Mouse (Mus musculus): Measurements from ENCODE around the gene Slc47a2. TPM values are rescaled to one million over a fixed set of nuclear protein-coding genes. Genes with fewer than 3 reads are reported as not detected.
A peak's percentile ranks its signal among the peaks of the same experiment; 100 is the strongest.

The Slc47a2 gene
- polyA plus RNA-seq, 1 experiment from 2014 or later = not detected

DNA sequence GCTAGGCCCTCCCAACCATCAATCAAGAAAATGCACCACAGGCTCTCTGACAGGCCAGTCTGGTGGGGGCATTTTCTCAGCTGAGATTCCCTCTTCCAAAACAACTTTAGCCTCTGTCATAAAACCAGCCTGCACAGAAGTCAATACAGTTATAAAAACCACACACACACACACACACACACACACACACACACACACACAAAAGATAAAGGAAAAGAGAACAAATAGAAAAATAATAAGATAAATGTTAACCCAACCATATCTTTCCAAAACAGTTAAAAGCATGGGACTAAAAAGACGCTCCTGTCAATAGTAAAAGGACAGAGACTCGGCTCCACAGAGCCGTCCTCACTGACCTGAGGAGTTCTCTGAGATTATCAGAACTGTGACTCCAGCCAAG lies 66.2 kb downstream of the Slc47a2 start:
- no peak overlapping the region for H3K27ac ChIP-seq (replicated peaks)
- no peaks in the 10 kb centered on the region for H3K4me1 ChIP-seq
- WGBS = 70% methylated on average over 3 of the region's 3 CpGs
- no peaks in the 10 kb centered on the region for H3K9me3 ChIP-seq (replicated peaks)
- no peak overlapping the region for H3K9ac ChIP-seq (replicated peaks)
- H3K4me3 ChIP-seq (replicated peaks) = no peak overlapping the region
- no peaks in the 10 kb centered on the region for H3K27me3 ChIP-seq (replicated peaks)
- no peak for ATAC-seq (ENCODE audit: low FRiP score)
- H3K4me2 ChIP-seq = no peak overlapping the region
- H3K36me3 ChIP-seq = no peaks in the 10 kb centered on the region

DNA sequence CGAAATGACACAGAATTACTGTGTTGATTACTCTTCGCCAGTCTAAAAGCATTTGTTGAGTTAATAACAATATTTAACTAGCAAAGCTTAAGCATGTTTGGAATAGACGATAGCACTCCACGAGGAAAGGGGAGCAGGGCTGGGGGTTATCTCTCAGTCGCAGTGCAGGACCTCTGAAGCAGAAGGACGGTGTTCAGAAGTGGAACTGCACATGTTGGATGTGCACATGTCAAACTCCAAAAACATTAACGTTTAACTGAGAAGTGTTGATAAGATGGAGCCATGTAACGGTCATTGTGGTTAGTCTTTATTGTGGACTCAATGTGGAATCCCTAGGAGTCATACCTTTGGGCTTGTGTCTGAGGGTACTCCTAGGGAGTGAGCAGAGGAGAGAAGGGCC lies 67.6 kb downstream of the Slc47a2 start:
- no peaks in the 10 kb centered on the region for H3K9me3 ChIP-seq (replicated peaks)
- no peak overlapping the region for H3K9ac ChIP-seq (replicated peaks)
- H3K36me3 ChIP-seq = no peaks in the 10 kb centered on the region
- H3K27ac ChIP-seq (replicated peaks) = no peak overlapping the region
- H3K27me3 ChIP-seq (replicated peaks) = no peaks in the 10 kb centered on the region
- no peak for ATAC-seq (ENCODE audit: low FRiP score)
- H3K4me2 ChIP-seq = no peak overlapping the region
- H3K4me1 ChIP-seq = no peaks in the 10 kb centered on the region
- WGBS = 87% methylated on average over 8 of the region's 8 CpGs
- H3K4me3 ChIP-seq (replicated peaks) = no peak overlapping the region

DNA sequence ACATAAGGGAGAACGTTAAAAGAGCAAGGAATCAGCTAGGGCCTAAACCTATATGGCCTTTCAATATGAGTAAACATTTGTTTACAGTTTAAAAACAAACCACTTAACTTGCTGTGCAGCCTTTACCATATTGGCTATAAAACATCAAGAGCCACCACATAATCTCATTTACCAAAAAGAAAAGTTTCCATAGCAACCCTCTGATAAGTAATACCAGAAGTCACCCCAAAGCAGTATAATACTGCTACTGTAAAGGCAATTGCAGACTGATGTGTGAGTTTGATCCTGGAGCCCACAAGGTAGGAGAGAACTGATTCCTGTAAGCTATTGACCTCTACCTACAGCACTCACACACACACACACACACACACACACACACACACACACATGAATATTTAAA lies 68.2 kb downstream of the Slc47a2 start:
- Histone ChIP-seq H3K27ac (replicated peaks) (no peak overlapping the region), H3K4me1 (no peaks in the 10 kb centered on the region), H3K9ac (replicated peaks) (no peak overlapping the region), H3K4me3 (replicated peaks) (no peak overlapping the region), H3K27me3 (replicated peaks) (no peaks in the 10 kb centered on the region), H3K4me2 (no peak overlapping the region), H3K9me3 (replicated peaks) (no peaks in the 10 kb centered on the region), H3K36me3 (no peaks in the 10 kb centered on the region)
- no peak for ATAC-seq (ENCODE audit: low FRiP score)
- 85% methylated on average over 1 of the region's 1 CpGs for WGBS

DNA sequence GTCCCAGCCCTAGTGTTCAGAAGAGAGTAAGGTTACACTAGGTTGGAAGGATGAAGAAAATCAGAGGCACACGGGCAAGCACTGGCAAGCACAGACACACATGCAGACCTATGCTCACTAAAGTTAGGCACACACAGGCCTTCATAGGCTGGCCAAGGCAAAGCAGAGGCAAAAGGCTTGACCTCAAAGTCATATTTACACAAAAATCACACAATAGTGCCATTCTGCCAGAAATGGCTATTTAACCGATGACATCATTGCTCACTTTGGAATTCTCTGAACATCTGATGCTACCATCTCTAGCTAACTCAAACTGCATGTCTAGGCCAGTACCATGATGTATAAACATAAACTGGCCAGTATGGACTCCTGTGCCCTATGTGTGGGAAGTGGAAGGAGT lies 68.7 kb downstream of the Slc47a2 start:
- Histone ChIP-seq H3K4me1 (no peaks in the 10 kb centered on the region), H3K36me3 (no peaks in the 10 kb centered on the region), H3K27ac (replicated peaks) (no peak overlapping the region), H3K9me3 (replicated peaks) (no peaks in the 10 kb centered on the region), H3K27me3 (replicated peaks) (no peaks in the 10 kb centered on the region), H3K4me3 (replicated peaks) (no peak overlapping the region), H3K4me2 (no peak overlapping the region), H3K9ac (replicated peaks) (no peak overlapping the region)
- WGBS = 95% methylated on average over 2 of the region's 2 CpGs
- ATAC-seq (ENCODE audit: low FRiP score) = no peak

DNA sequence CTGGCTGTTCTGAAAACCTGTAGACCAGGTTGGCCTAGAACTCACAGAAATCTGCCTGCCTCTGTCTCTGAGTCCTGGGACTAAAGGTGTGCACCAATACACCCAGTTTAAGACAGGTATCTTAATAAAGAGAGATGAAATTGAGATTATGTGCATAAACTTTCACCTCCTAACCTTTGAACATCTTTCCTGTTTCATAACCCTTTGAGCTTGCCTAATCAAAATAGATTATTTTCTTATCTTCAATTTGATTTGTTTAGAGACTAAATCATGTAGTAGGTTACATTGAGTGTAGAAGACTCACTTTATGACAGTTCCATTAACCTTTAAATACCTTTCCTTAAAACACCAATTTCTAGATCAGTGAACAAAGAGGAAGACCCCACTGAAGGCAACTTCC lies 71.0 kb downstream of the Slc47a2 start:
- Histone ChIP-seq H3K4me2 (no peak overlapping the region), H3K27me3 (replicated peaks) (no peaks in the 10 kb centered on the region), H3K27ac (replicated peaks) (no peak overlapping the region), H3K9me3 (replicated peaks) (no peaks in the 10 kb centered on the region), H3K4me1 (0 out of 2 replicates have a peak, but pooled peaks cover 2% of the 10 kb centered on the region), H3K9ac (replicated peaks) (no peak overlapping the region), H3K36me3 (no peaks in the 10 kb centered on the region), H3K4me3 (replicated peaks) (no peak overlapping the region)
- ATAC-seq (ENCODE audit: low FRiP score) = no peak

DNA sequence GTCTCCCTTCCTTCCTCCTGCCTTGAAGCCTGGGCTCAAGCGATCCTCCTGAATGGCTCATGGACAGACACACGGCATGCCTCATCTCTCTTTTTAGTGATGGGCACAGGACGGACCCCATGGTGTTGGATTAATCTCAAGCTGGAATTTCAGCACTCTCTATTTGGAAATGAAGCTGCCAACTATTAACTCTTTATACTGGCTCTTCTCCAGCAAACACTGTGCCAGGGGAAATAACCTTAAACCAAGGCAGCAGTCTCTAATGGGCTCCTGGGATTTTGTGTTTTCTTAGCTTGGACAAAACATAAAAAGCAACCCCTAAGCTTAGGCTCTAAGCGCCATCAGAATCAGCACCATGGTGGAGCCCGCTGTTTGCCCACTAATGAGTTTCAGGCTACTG lies 72.3 kb downstream of the Slc47a2 start:
- Histone ChIP-seq H3K36me3 (no peaks in the 10 kb centered on the region), H3K4me2 (no peak overlapping the region), H3K9ac (replicated peaks) (no peak overlapping the region), H3K9me3 (replicated peaks) (no peaks in the 10 kb centered on the region), H3K4me3 (replicated peaks) (no peak overlapping the region), H3K27ac (replicated peaks) (no peak overlapping the region), H3K4me1 (peaks cover 11% of the 10 kb centered on the region), H3K27me3 (replicated peaks) (no peaks in the 10 kb centered on the region)
- no peak for ATAC-seq (ENCODE audit: low FRiP score)
- 79% methylated on average over 5 of the region's 5 CpGs for WGBS

DNA sequence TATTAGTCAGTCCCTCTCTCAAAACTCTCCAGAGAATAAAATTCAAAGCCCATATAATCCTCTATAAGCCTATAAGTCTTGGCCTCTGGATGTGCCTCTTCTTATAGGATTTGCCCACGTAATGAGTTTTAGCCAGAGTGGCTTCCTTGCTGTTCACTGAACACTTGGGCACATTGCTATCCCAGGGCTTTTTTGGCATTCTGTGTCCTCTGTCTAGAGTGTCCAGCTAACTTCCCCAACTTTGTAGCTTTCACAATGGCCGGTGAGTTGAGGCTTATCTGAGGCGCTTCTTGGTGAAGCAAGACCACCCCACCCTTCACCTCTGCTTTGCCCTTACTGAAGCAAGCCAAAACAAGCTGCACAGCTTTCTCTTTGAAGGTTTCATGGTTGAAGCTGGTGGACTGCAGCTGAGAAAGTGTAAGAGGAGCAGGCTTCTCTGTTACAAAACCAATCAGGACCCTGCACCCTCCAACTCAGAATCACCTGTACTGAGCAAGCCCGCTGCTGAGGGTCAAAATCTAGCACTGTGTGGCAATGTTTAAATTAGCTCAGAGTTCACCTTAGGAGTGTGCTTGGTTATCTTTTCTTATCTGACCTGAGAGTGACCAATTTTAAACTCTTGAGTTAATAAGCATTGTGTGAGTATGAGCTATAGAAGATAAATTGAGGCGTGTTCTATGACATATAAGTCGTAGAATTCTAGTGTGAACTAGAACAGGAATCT lies 73.9 kb downstream of the Slc47a2 start:
- no peaks in the 10 kb centered on the region for H3K27me3 ChIP-seq (replicated peaks)
- H3K36me3 ChIP-seq = 0 out of 2 replicates have a peak, but pooled peaks cover 5% of the 10 kb centered on the region
- peaks cover 13% of the 10 kb centered on the region for H3K4me1 ChIP-seq
- H3K4me2 ChIP-seq = no peak overlapping the region
- 92% methylated on average over 6 of the region's 6 CpGs for WGBS
- H3K27ac ChIP-seq (replicated peaks) = no peak overlapping the region
- no peak for ATAC-seq (ENCODE audit: low FRiP score)
- no peak overlapping the region for H3K4me3 ChIP-seq (replicated peaks)
- H3K9me3 ChIP-seq (replicated peaks) = no peaks in the 10 kb centered on the region
- no peak overlapping the region for H3K9ac ChIP-seq (replicated peaks)

DNA sequence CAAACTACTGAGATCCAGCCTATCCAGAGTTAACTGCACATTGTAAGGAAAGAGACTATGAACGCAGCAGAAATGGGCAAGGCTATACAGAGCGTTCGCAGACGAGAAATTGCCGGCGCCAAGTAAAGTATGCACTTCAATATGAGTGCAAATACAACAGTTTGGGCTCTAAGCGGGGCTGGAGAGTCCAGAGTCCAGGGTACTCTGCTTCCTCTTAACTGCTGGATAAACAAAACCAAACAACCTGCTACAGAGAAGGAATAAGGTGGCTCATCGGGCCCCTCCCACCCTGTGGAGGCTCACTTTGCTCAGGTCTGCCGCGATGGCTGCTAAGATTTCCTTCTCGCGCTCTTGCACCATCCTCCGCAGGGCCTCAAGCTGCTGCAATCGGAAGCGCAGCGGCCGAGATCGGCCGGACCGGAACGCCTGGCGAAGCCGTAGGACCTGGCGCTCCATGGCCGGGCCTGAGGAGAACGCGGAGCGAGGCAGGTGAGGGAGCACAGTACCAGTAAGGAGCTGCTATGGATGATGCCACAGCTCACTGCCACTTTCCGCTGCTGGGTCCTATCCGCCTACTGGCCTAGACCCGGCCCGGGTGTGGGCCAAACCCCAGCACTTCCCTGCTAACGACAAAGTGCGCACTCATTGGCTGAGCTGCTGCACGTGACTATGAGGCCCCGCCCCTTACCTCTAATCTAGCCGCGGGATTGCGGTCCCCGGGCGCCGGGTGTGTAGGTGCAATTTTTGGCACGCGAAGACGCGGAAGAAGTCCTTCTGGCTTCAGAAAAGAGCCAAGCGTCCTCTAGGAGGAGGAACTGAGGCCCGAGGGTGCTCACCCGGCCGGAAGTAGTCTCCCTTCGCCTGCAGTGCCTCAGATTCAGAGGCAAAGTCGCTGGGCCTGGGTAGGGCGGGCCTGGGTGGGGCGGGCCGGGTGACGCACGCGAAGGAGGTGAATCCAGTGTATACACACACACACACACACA lies 75.8 kb downstream of the Slc47a2 start, which contains the start of gene Aldh3a2:
Gene Aldh3a2 (minus strand): TSS at position 914 of the 983 bp plus-strand sequence.
- ATAC-seq (ENCODE audit: low FRiP score) = peak; percentile 100
- Histone ChIP-seq H3K27me3 (replicated peaks) (no peaks in the 10 kb centered on the region), H3K36me3 (peaks cover 18% of the 10 kb centered on the region), H3K9ac (replicated peaks) (peak within 1 kb of the TSS; percentile 89), H3K4me3 (replicated peaks) (peak within 1 kb of the TSS; percentile 67), H3K9me3 (replicated peaks) (no peaks in the 10 kb centered on the region), H3K27ac (replicated peaks) (peak within 1 kb of the TSS; percentile 97), H3K4me2 (peak within 1 kb of the TSS; percentile 66), H3K4me1 (peaks cover 13% of the 10 kb centered on the region)
- under 1% methylated on average over 58 of the region's 58 CpGs for WGBS

DNA sequence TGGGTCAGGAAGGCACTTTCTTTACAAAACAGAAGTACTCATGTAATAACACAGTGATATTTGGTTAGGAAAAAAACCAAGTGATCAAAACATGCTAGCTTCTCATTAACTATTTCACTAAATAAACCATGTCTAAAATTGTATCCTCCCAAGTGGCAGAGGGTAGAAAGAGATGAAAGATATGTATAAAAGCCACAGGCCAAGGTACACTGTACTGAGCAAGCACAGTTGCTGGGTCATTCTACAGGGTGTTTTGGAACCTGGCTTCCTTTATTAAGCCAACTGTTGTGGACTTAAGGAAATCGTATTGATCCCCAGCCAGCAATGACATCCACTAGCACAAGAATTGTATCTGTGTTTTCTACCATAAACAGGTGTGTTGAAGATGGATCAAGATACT lies 78.8 kb downstream of the Slc47a2 start:
- no peak overlapping the region for H3K27ac ChIP-seq (replicated peaks)
- no peak overlapping the region for H3K4me3 ChIP-seq (replicated peaks)
- peaks cover 13% of the 10 kb centered on the region for H3K4me1 ChIP-seq
- no peaks in the 10 kb centered on the region for H3K27me3 ChIP-seq (replicated peaks)
- WGBS = 92% methylated on average over 1 of the region's 1 CpGs
- H3K9me3 ChIP-seq (replicated peaks) = no peaks in the 10 kb centered on the region
- no peak overlapping the region for H3K9ac ChIP-seq (replicated peaks)
- H3K4me2 ChIP-seq = no peak overlapping the region
- ATAC-seq (ENCODE audit: low FRiP score) = no peak
- peaks cover 36% of the 10 kb centered on the region for H3K36me3 ChIP-seq

DNA sequence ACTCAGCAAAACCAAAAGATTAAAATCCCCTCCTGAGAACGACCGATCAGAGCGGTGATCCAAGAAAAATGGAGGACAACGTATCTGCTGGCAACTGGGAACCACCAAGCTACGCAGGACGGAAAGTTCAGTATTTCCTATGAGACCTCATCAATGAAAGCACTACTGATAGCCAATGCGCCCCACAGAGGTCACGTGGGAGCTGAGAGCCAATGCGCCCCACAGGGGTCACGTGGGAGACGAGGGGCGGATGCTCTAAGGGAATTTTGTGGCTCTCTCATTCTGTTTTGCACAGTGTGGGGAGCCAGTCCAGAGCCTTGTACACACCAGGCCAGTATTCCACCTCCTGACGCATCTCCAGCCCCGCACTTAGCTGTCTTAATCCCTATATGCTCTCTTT lies 80.1 kb downstream of the Slc47a2 start:
- Histone ChIP-seq H3K36me3 (peaks cover 47% of the 10 kb centered on the region), H3K9ac (replicated peaks) (no peak overlapping the region), H3K4me3 (replicated peaks) (no peak overlapping the region), H3K4me1 (peaks cover 12% of the 10 kb centered on the region), H3K9me3 (replicated peaks) (no peaks in the 10 kb centered on the region), H3K4me2 (no peak overlapping the region), H3K27me3 (replicated peaks) (no peaks in the 10 kb centered on the region), H3K27ac (replicated peaks) (no peak overlapping the region)
- ATAC-seq (ENCODE audit: low FRiP score) = no peak
- 94% methylated on average over 14 of the region's 14 CpGs for WGBS

DNA sequence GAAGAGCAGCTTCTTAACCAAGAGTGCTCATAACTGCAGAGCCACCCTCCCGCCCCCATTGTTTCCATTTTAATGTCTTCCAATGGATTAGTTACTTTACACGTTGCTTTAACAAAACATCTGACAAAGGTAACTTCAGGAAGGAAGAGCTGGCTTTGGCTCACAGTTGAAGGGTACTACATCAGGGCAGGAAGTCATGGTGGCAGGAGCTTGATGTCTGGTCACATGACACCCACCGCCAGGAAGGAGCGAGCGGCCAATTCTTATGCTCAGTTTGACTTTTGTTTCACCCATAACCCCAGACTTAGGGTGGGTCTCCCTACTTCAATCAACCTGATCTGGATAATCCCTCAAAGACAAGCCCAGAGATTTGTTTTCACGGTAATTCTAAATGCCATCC lies 83.6 kb downstream of the Slc47a2 start:
- WGBS = 96% methylated on average over 6 of the region's 6 CpGs
- Histone ChIP-seq H3K9ac (replicated peaks) (no peak overlapping the region), H3K27ac (replicated peaks) (no peak overlapping the region), H3K4me2 (no peak overlapping the region), H3K4me1 (no peaks in the 10 kb centered on the region), H3K36me3 (peaks cover 72% of the 10 kb centered on the region), H3K4me3 (replicated peaks) (no peak overlapping the region), H3K9me3 (replicated peaks) (no peaks in the 10 kb centered on the region), H3K27me3 (replicated peaks) (no peaks in the 10 kb centered on the region)
- no peak for ATAC-seq (ENCODE audit: low FRiP score)

DNA sequence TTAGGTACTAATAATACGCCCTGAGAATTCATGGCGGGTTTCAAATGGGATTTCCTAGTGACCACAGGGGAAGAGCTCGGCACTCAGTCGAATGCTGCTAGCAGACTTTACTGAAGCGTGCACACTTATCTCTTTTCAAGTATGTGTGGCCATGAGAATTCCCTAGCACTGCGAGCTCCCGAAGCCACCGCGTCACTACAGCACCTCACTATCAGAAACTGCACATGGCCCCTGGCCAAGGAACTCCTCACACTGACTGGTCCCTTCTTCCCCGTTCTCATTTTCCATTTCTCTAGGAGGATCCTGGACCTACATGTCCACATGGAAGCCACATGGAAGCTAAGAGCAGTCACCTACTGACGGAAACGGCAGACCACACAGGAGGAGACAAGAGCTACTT lies 89.9 kb downstream of the Slc47a2 start:
- H3K4me3 ChIP-seq (replicated peaks) = no peak overlapping the region
- WGBS = 95% methylated on average over 12 of the region's 12 CpGs
- H3K36me3 ChIP-seq = peaks cover 68% of the 10 kb centered on the region
- H3K4me1 ChIP-seq = no peaks in the 10 kb centered on the region
- no peak overlapping the region for H3K4me2 ChIP-seq
- ATAC-seq (ENCODE audit: low FRiP score) = no peak
- no peaks in the 10 kb centered on the region for H3K9me3 ChIP-seq (replicated peaks)
- H3K27me3 ChIP-seq (replicated peaks) = no peaks in the 10 kb centered on the region
- no peak overlapping the region for H3K9ac ChIP-seq (replicated peaks)
- H3K27ac ChIP-seq (replicated peaks) = no peak overlapping the region
